Mouse (Mus musculus) spleen, adult 2 months (tissue): ENCODE results near the gene Ide.

ENCODE experiments used
- CTCF ChIP-seq: fragments of 200-500 bp; IDR thresholded peaks from 2 replicates; pipeline ENCODE4 v1.5.1; 2011; ENCODE audit warnings: mild to moderate bottlenecking, inconsistent platforms; ENCODE audit not compliant: insufficient read depth, insufficient read length, insufficient replicate concordance; ENCODE audit errors: extremely low read depth
- POLR2A ChIP-seq: fragments of 200-500 bp; IDR thresholded peaks from 2 replicates; pipeline ENCODE4 v1.6.1; 2011; ENCODE audit warnings: low read depth, low read length, inconsistent platforms

GRCm38 (mm10) chr19:37337752-37338151 is at the start of gene Ide:
- TF ChIP-seq CTCF, result no peak
- TF ChIP-seq POLR2A, result no peak
